Mouse (Mus musculus) heart, embryonic 14.5 days (tissue): ENCODE measurements around the gene Snorc. TPM values are rescaled to one million over a fixed set of nuclear protein-coding genes. Genes with fewer than 3 reads are reported as not detected.

ENCODE experiments used
- ATAC-seq: fragments of 200-750 bp; cut with Nextera tagmentation; 2 replicates; pipeline ENCODE4 v1.8.0; 2017; ENCODE audit warnings: low read depth, moderate TSS enrichment; ENCODE audit not compliant: insufficient number of reproducible peaks, insufficient read depth, low FRiP score
- H3K27ac ChIP-seq, 2 experiments: fragments of 200-500 bp in 1 of 2; fragments of 300-500 bp in 1 of 2; sonication (generic) in 1 of 2; replicated peaks in 1 of 2; 2 replicates each; pipeline ENCODE4 v1.5.1; 2012 to 2014; ENCODE audit warnings: low read depth in 2 of 2, low read length in 2 of 2, control low read depth in 1 of 2, mild to moderate bottlenecking in 1 of 2, mixed read lengths in 1 of 2; ENCODE audit not compliant: control insufficient read depth in 1 of 2, insufficient read depth in 1 of 2
- H3K27me3 ChIP-seq: fragments of 300-500 bp; sonication (generic); 2 replicates; pipeline ENCODE4 v1.6.1; 2014; ENCODE audit warnings: mild to moderate bottlenecking, low read length, control low read depth; ENCODE audit not compliant: control insufficient read depth, insufficient read depth
- H3K36me3 ChIP-seq: fragments of 300-500 bp; sonication (generic); 2 replicates; pipeline ENCODE4 v1.6.1; 2014; ENCODE audit warnings: mild to moderate bottlenecking, control low read depth, low read length, mixed read lengths; ENCODE audit not compliant: control insufficient read depth, insufficient read depth
- H3K4me1 ChIP-seq, 2 experiments: fragments of 200-500 bp in 1 of 2; fragments of 300-500 bp in 1 of 2; sonication (generic) in 1 of 2; 2 replicates each; pipeline ENCODE4 v1.6.1; 2012 to 2014; ENCODE audit warnings: low read length in 2 of 2, control low read depth in 1 of 2, mixed read lengths in 1 of 2; ENCODE audit not compliant: control insufficient read depth in 2 of 2, insufficient read depth in 2 of 2
- H3K4me2 ChIP-seq: fragments of 300-500 bp; sonication (generic); 2 replicates; pipeline ENCODE4 v1.6.1; 2014; ENCODE audit warnings: mild to moderate bottlenecking, low read length
- H3K4me3 ChIP-seq, 2 experiments: fragments of 200-500 bp in 1 of 2; fragments of 300-500 bp in 1 of 2; sonication (generic) in 1 of 2; 2 replicates each; pipeline ENCODE4 v1.5.1; 2012 to 2014; ENCODE audit warnings: low read length in 2 of 2, mild to moderate bottlenecking in 2 of 2, control low read depth in 1 of 2, low read depth in 1 of 2, moderate library complexity in 1 of 2; ENCODE audit not compliant: control insufficient read depth in 1 of 2, insufficient read depth in 1 of 2
- H3K9ac ChIP-seq: fragments of 300-500 bp; sonication (generic); 2 replicates; pipeline ENCODE4 v1.6.1; 2014; ENCODE audit warnings: mild to moderate bottlenecking, low read length
- H3K9me3 ChIP-seq: fragments of 300-500 bp; sonication (generic); 2 replicates; pipeline ENCODE4 v1.6.1; 2016; ENCODE audit warnings: low read length, control low read depth; ENCODE audit not compliant: control insufficient read depth
- WGBS: fragments of 180-500 bp; shearing (Covaris S2); extraction: QIAGEN DNeasy Blood & Tissue Kit; methylation state at CpG from one replicate; pipeline ENCODE4 v1.1.7; 2014; 5-methylcytosine and 5-hydroxymethylcytosine counted together
- polyA plus RNA-seq: library from polyadenylated mRNA; unstranded; fragments of >200 nt; fragmentation: Nextera tagmentation; extraction: Ambion mirVana; gene quantifications from 2 replicates; pipeline ENCODE4 v1.2.1, GENCODE M21; 2014

Gene Snorc
- polyA plus RNA-seq, 1 experiment from 2014 or later: not detected

DNA sequence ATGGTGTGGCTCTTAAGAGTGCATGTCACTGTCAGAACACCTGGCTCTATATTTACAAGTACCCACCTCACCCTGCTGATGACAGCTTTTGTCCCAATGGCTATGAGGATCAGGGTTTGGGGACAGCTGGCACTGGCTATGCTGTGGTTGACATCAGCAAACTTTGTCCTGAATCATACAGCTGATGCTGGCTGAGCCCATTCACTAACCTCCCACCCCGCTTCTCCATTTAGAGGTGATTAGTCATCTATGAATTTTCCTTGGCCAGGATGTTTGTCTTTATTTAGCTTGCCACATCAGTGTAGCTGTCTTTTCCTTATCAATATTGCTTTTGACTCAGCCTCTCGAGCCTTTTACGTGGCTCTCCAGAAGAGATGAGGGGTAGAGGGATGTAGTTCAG is 22.2 kb downstream of the Snorc start:
- H3K27ac ChIP-seq: no peak overlapping the region
- H3K36me3 ChIP-seq: no peaks in the 10 kb centered on the region
- no peak overlapping the region for H3K4me3 ChIP-seq
- no peak for ATAC-seq
- H3K4me2 ChIP-seq: no peak overlapping the region
- H3K27me3 ChIP-seq: no peaks in the 10 kb centered on the region
- no peaks in the 10 kb centered on the region for H3K4me1 ChIP-seq
- no peak overlapping the region for H3K9ac ChIP-seq
- H3K9me3 ChIP-seq: no peaks in the 10 kb centered on the region
- 32% methylated on average over 3 of the region's 3 CpGs for WGBS

- Histone ChIP-seq H3K36me3 (no peaks in the 10 kb centered on the region), H3K4me1 (no peaks in the 10 kb centered on the region), H3K9me3 (no peaks in the 10 kb centered on the region), H3K4me2 (no peak overlapping the region), H3K27me3 (no peaks in the 10 kb centered on the region), H3K9ac (no peak overlapping the region), H3K4me3 (no peak overlapping the region), H3K27ac (no peak overlapping the region)
- ATAC-seq: no peak
- 57% methylated on average over 4 of the region's 4 CpGs for WGBS
Observed at GRCm38 (mm10) chr1:87493542-87493941, 23.5 kb downstream of the Snorc start.

DNA sequence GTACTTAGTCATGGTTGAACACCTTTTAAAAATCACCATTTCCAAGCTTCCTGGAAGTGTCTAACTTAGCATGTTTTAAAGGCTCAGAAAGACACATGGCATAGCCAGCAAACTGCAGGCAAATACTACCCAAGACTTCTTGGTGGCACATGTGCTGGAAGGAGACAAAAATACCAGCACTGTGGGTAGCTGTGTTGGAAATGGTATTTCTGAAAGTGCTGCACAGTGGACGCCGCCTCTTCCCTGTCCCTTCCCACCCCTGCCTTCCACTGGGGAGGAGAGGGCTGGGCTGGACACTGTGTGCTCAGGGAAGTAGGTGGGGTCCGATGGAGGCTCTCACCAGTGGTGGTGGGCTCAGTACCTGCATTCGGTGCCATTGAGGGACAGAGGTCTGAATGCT is 35.5 kb downstream of the Snorc start:
- H3K27ac ChIP-seq: no peak overlapping the region

DNA sequence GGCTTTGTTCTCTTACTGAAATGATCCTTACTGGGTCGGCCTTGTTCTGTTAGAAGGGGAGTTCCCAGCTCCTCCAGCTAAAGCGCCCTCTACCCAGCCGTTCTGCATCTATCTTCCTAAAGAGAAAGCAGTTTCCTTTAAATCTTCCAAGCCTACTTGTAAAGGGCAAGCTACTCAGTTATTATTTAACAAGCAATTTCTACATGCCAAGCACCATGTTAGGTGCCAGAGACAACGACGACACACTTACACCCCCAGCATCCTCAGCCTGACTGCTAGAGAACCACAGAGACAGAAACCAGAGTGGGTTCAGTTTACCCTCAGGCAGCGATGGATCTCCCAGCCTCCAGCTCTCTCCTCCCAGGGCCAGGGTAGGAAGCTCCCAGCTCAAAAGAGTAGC is 37.8 kb downstream of the Snorc start:
- H3K4me1 ChIP-seq: peaks cover 4 to 12% of the 10 kb centered on the region in 2 experiments; a peak in 3 of 4 replicates
- H3K4me2 ChIP-seq: no peak overlapping the region
- 60% methylated on average over 6 of the region's 6 CpGs for WGBS
- H3K36me3 ChIP-seq: no peaks in the 10 kb centered on the region
- H3K4me3 ChIP-seq: no peak overlapping the region
- peaks cover 2% of the 10 kb centered on the region; the same call in 1 of the 2 replicates for H3K9me3 ChIP-seq
- H3K27me3 ChIP-seq: peaks cover 58% of the 10 kb centered on the region
- no peak for ATAC-seq
- no peak overlapping the region for H3K9ac ChIP-seq
- H3K27ac ChIP-seq: no peak overlapping the region

More for the DNA sequence above, 35.5 kb downstream of the Snorc start:
- H3K9me3 ChIP-seq: no peaks in the 10 kb centered on the region
- 85% methylated on average over 4 of the region's 4 CpGs for WGBS
- no peak overlapping the region for H3K9ac ChIP-seq
- peaks cover 45% of the 10 kb centered on the region for H3K27me3 ChIP-seq
- H3K4me3 ChIP-seq: no peak overlapping the region
- no peaks in the 10 kb centered on the region for H3K36me3 ChIP-seq
- ATAC-seq: no peak
- H3K4me2 ChIP-seq: no peak overlapping the region
- peaks cover 4 to 12% of the 10 kb centered on the region in 2 experiments; a peak in 3 of 4 replicates for H3K4me1 ChIP-seq

- Histone ChIP-seq H3K4me1 (peaks cover 4 to 12% of the 10 kb centered on the region in 2 experiments; a peak in 3 of 4 replicates), H3K9ac (no peak overlapping the region; the same call in 1 of the 2 replicates), H3K36me3 (no peaks in the 10 kb centered on the region), H3K27me3 (peaks cover 58% of the 10 kb centered on the region), H3K9me3 (peaks cover 6% of the 10 kb centered on the region; the same call in 1 of the 2 replicates), H3K4me2 (peak overlapping the region; percentile 100), H3K27ac (no peak overlapping the region), H3K4me3 (peak overlapping the region; percentile 52 to 66)
- 20% methylated on average over 26 of the region's 26 CpGs for WGBS
- ATAC-seq: 0 out of 2 replicates have a peak, but pooled peaks have one; percentile 22
Observed at GRCm38 (mm10) chr1:87508591-87509560, 38.8 kb downstream of the Snorc start.

GRCm38 (mm10) chr1:87509561-87510165 is 39.6 kb downstream of the Snorc start, which contains the start of gene Neu2:
Gene Neu2 (plus strand): TSS chr1:87509889.
- Histone ChIP-seq H3K4me1 (peaks cover 4 to 12% of the 10 kb centered on the region in 2 experiments; a peak in 3 of 4 replicates), H3K4me3 (peak within 1 kb of the TSS; percentile 52 to 66), H3K9ac (peak within 1 kb of the TSS; percentile 62; the same call in 1 of the 2 replicates), H3K27ac (no peak within 1 kb of the TSS), H3K27me3 (peaks cover 50% of the 10 kb centered on the region), H3K9me3 (peaks cover 6% of the 10 kb centered on the region; the same call in 1 of the 2 replicates), H3K4me2 (peak within 1 kb of the TSS; percentile 100), H3K36me3 (no peaks in the 10 kb centered on the region)
- ATAC-seq: no peak
- WGBS: 1% methylated on average over 55 of the region's 56 CpGs

- Histone ChIP-seq H3K27ac (no peak overlapping the region), H3K4me2 (peak overlapping the region; percentile 100), H3K4me1 (peaks cover 4 to 12% of the 10 kb centered on the region in 2 experiments; a peak in 3 of 4 replicates), H3K27me3 (peaks cover 48% of the 10 kb centered on the region), H3K9me3 (peaks cover 6% of the 10 kb centered on the region; the same call in 1 of the 2 replicates), H3K9ac (peak overlapping the region; percentile 62; the same call in 1 of the 2 replicates), H3K36me3 (no peaks in the 10 kb centered on the region), H3K4me3 (peak overlapping the region; percentile 52 to 66)
- WGBS: under 1% methylated on average over 60 of the region's 61 CpGs
- ATAC-seq: peak; percentile 32; the same call in 1 of the 2 replicates
Observed at GRCm38 (mm10) chr1:87510166-87510691, 40.2 kb downstream of the Snorc start.
